Mouse (Mus musculus) midbrain, postnatal 0 days (tissue): Measurements from ENCODE around the gene Fam98a. TPM values are rescaled to one million over a fixed set of nuclear protein-coding genes. Genes with fewer than 3 reads are reported as not detected.

Experiments
- ATAC-seq: fragments of 200-750 bp; cut with Nextera tagmentation; 2 replicates; pipeline ENCODE4 v1.8.0; 2017; ENCODE audit warnings: moderate number of reproducible peaks, mild to moderate bottlenecking, moderate TSS enrichment, moderate library complexity; ENCODE audit not compliant: low FRiP score
- DNase-seq: peaks from one replicate; pipeline ENCODE4 v3.0.0-alpha.2; 2015; ENCODE audit warnings: low spot score
- H3K27ac ChIP-seq: fragments of 300-500 bp; sonication (generic); 2 replicates; pipeline ENCODE4 v1.5.1; 2014; ENCODE audit warnings: low read depth, mild to moderate bottlenecking, low read length, mixed read lengths
- H3K27me3 ChIP-seq: fragments of 300-500 bp; sonication (generic); 2 replicates; pipeline ENCODE4 v1.6.1; 2014; ENCODE audit warnings: low read length, control low read depth, mixed read lengths; ENCODE audit not compliant: insufficient read depth
- H3K36me3 ChIP-seq: fragments of 300-500 bp; sonication (generic); 2 replicates; pipeline ENCODE4 v1.6.1; 2014; ENCODE audit warnings: low read length, control low read depth, mixed read lengths; ENCODE audit not compliant: insufficient read depth
- H3K4me1 ChIP-seq: fragments of 300-500 bp; sonication (generic); 2 replicates; pipeline ENCODE4 v1.6.1; 2014; ENCODE audit warnings: mild to moderate bottlenecking, control low read depth, antibody characterized with exemption, low read length, mixed read lengths; ENCODE audit not compliant: insufficient read depth
- H3K4me2 ChIP-seq: fragments of 300-500 bp; sonication (generic); 2 replicates; pipeline ENCODE4 v1.6.1; 2014; ENCODE audit warnings: low read depth, mild to moderate bottlenecking, low read length, mixed read lengths; ENCODE audit not compliant: poor library complexity, severe bottlenecking
- H3K4me3 ChIP-seq: fragments of 300-500 bp; sonication (generic); 2 replicates; pipeline ENCODE4 v1.5.1; 2014; ENCODE audit warnings: low read depth, mild to moderate bottlenecking, low read length, moderate library complexity
- H3K9ac ChIP-seq: fragments of 300-500 bp; sonication (generic); replicated peaks from 2 replicates; pipeline ENCODE4 v1.6.1; 2014; ENCODE audit warnings: mild to moderate bottlenecking, low read length, moderate library complexity, mixed read lengths; ENCODE audit not compliant: poor library complexity, severe bottlenecking
- H3K9me3 ChIP-seq: fragments of 300-500 bp; sonication (generic); 2 replicates; pipeline ENCODE4 v1.6.1; 2016; ENCODE audit warnings: low read length, control low read depth
- CTCF ChIP-seq: IDR thresholded peaks from 2 replicates; pipeline ENCODE4 v1.5.1; 2016; ENCODE audit warnings: antibody characterized with exemption, mild to moderate bottlenecking
- WGBS: fragments of 180-500 bp; shearing (Covaris S2); extraction: QIAGEN DNeasy Blood & Tissue Kit; methylation state at CpG from one replicate; pipeline ENCODE4 v1.1.7; 2014; 5-methylcytosine and 5-hydroxymethylcytosine counted together
- polyA plus RNA-seq: library from polyadenylated mRNA; unstranded; fragments of >200 nt; fragmentation: Nextera tagmentation; extraction: Ambion mirVana; gene quantifications from 2 replicates; pipeline ENCODE4 v1.2.1, GENCODE M21; 2015
- total RNA-seq: library from RNA; depleted of rRNA; stranded (reverse); fragments of >200 nt; gene quantifications from 2 replicates; pipeline ENCODE4 v1.2.3, GENCODE M21; 2014

Gene Fam98a
- total and polyA plus RNA-seq, 2 experiments from 2014 or later: 16.3 to 20.5 TPM

GRCm38 (mm10) chr17:75519239-75519900 lies 32.4 kb downstream of the Fam98a start:
- DNase-seq: no peak
- no peak overlapping the region for H3K4me3 ChIP-seq
- H3K27me3 ChIP-seq: no peaks in the 10 kb centered on the region
- H3K9me3 ChIP-seq: no peaks in the 10 kb centered on the region
- H3K4me1 ChIP-seq: no peaks in the 10 kb centered on the region
- no peak overlapping the region for H3K27ac ChIP-seq
- no peak overlapping the region for H3K9ac ChIP-seq
- H3K4me2 ChIP-seq: no peak overlapping the region
- ATAC-seq: no peak
- no peaks in the 10 kb centered on the region for H3K36me3 ChIP-seq
- no peak for TF ChIP-seq CTCF
- WGBS: 80% methylated on average over 8 of the region's 8 CpGs

GRCm38 (mm10) chr17:75518181-75518901 lies 33.4 kb downstream of the Fam98a start:
- DNase-seq (no peak), ATAC-seq (no peak)
- Histone ChIP-seq H3K4me1 (no peaks in the 10 kb centered on the region), H3K9me3 (no peaks in the 10 kb centered on the region), H3K36me3 (no peaks in the 10 kb centered on the region), H3K9ac (no peak overlapping the region), H3K27me3 (no peaks in the 10 kb centered on the region), H3K27ac (no peak overlapping the region), H3K4me2 (no peak overlapping the region), H3K4me3 (no peak overlapping the region)
- WGBS: 59% methylated on average over 8 of the region's 8 CpGs
- no peak for TF ChIP-seq CTCF

- ATAC-seq (no peak), DNase-seq (no peak)
- H3K27ac ChIP-seq: no peak overlapping the region
- no peaks in the 10 kb centered on the region for H3K4me1 ChIP-seq
- WGBS: 82% methylated on average over 4 of the region's 4 CpGs
- no peak overlapping the region for H3K4me3 ChIP-seq
- no peaks in the 10 kb centered on the region for H3K9me3 ChIP-seq
- H3K27me3 ChIP-seq: no peaks in the 10 kb centered on the region
- TF ChIP-seq CTCF: no peak
- H3K36me3 ChIP-seq: no peaks in the 10 kb centered on the region
- H3K9ac ChIP-seq: no peak overlapping the region
- H3K4me2 ChIP-seq: no peak overlapping the region
Observed at GRCm38 (mm10) chr17:75516591-75516990, 35.2 kb downstream of the Fam98a start.

GRCm38 (mm10) chr17:75509257-75509656 lies 42.5 kb downstream of the Fam98a start:
- no peak overlapping the region for H3K9ac ChIP-seq
- ATAC-seq: no peak
- H3K27ac ChIP-seq: no peak overlapping the region
- H3K4me2 ChIP-seq: no peak overlapping the region
- H3K36me3 ChIP-seq: no peaks in the 10 kb centered on the region
- H3K4me1 ChIP-seq: no peaks in the 10 kb centered on the region
- no peaks in the 10 kb centered on the region for H3K9me3 ChIP-seq
- WGBS: 92% methylated on average over 5 of the region's 5 CpGs
- no peak overlapping the region for H3K4me3 ChIP-seq
- TF ChIP-seq CTCF: no peak
- DNase-seq: no peak
- no peaks in the 10 kb centered on the region for H3K27me3 ChIP-seq

GRCm38 (mm10) chr17:75506708-75507641 lies 44.8 kb downstream of the Fam98a start:
- no peak for TF ChIP-seq CTCF
- no peak overlapping the region for H3K27ac ChIP-seq
- no peaks in the 10 kb centered on the region for H3K9me3 ChIP-seq
- ATAC-seq (no peak), DNase-seq (no peak)
- no peaks in the 10 kb centered on the region for H3K36me3 ChIP-seq
- no peaks in the 10 kb centered on the region for H3K27me3 ChIP-seq
- H3K9ac ChIP-seq: no peak overlapping the region
- 85% methylated on average over 10 of the region's 10 CpGs for WGBS
- no peak overlapping the region for H3K4me3 ChIP-seq
- H3K4me1 ChIP-seq: no peaks in the 10 kb centered on the region
- H3K4me2 ChIP-seq: no peak overlapping the region
